Mouse (Mus musculus) right cerebral cortex, postnatal 36 days (tissue): ENCODE measurements around the gene Ost4.
A peak's percentile ranks its signal among the peaks of the same experiment; 100 is the strongest.

Experiments used
- DNase-seq, 2 experiments: peaks; one replicate each; pipeline ENCODE4 v3.0.0; 2022; ENCODE audit warnings: low spot score in 2 of 2, mixed read lengths in 1 of 2

Gene Ost4

DNA sequence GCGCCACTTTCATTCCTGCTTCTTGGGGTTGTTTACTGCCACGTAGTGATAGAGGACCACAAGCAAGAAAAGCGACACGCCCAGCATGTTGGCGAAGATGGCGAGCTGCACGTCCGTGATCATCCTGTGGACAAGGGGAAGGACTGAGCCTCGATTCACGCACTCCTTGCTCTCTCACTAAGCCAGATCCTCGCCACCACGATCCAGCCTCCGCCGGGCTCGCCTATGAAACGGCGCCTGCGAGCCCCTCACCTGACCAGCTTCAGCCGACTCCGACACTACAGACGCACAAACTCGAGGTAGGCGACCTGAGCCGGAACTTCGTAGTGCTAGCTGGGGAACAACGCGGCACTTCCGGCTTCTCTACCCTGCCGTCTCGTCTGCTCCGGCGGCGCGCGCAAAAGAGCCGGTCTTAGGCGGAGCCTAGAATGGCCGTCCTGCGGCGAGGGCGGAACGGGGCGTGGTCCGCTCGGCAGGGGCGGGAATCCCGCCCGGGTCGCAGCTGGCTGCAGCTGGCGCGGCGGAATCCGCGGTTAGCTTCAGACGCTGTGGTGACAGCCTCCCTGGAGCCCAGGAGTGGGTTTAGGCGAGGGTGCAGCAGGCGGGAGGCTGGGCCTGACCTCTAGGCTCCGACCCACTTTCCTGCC, at the start of gene Ost4:
Gene Ost4, minus strand, starts transcription at position 376 of the 647 bp plus-strand sequence.
- DNase-seq = peak; percentile 95

DNA sequence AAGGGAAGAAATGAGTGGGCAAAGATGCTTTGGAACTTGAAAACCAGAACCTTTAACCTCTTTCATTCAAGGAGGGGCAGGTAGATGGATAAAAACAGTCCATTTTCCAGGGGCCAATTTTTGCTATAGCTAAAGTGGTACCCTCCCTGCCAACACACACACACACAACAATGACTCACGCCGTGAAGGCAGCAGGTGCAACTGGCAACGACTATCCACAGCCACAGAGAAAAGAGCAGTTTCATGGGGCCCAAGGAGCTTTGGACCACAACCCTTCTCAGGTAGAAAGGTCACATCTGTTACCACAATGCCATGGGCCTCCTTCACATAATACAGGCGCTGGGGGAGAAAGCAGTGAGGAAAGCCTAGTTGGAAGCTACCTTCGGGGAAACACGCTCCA, 48.2 kb upstream of the Ost4 start:
- no peak for DNase-seq

DNA sequence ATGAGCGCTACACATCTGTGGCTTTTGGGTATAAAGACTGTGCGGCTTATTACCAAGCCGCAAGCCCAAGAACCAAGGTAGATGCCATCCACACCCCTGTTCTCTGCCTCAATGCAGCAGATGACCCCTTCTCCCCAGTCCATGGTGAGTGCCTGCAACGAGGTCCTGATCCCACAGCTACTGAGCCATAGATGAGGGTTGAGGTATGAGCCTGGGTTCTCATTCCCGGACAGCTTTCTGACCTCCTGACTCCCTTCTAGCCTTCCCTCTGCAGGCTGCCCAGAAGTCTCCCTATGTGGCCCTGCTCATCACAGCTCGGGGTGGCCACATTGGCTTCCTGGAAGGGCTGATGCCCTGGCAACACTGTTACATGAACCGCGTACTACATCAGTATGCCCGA, 47.0 kb upstream of the Ost4 start:
- no peak for DNase-seq

DNA sequence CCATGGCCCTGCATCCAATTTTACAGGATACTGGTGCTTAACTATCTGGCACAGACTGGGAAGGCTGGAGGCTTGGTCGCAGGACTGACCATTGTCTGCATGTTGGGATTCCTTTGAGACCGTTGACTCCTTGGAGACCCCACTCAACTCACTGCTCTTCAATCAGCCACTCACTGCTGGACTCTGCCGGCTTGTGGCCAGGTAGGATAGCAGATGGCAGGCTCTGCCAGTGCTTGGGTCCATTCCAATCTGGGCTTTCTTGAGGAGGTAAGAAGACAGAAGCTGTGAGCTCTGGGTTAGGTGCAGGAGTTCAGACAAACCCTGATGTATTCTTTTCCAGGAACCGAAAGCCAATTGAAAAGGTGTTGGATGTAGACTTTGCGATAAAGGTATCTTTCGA, 46.5 kb upstream of the Ost4 start:
- no peak for DNase-seq

DNA sequence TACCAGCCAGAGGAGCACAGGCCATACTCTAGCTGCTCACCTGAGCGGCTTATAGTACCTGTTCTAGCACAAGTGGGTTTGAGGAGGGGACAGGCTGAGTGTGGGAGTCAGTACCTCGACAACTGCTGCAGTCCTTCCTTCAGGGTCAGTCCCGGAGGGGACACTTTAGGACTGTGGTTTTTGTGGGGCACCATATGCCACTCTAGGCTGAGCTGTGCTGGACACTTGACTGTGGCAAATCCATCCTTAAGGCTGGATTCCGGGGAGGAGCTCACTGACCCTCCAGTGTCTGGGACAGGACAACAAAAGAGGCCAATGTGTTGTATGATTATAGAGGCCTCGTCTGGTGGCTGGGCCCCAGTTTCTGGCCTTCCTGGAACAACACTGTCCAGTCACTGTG, 45.0 kb upstream of the Ost4 start:
- DNase-seq = no peak

DNA sequence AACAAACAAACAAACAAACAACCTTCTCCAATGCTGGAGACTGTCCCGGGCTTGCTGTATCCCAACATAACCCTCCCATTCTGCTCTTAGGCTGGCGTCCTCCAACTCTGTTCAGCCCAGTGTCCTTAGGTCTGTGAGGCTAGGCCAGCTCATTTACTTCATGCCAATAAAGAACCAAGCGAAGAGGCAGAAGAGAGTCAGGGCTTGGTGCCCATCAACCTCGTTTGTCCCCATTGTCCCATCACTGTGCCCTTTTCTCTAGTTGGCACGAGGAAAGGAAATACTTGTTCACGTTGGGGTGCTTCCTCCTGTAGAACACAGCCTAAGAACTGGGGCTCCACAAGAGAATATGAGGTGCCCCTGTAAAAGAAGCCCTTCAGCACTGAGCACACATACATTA, 44.1 kb upstream of the Ost4 start:
- no peak for DNase-seq

DNA sequence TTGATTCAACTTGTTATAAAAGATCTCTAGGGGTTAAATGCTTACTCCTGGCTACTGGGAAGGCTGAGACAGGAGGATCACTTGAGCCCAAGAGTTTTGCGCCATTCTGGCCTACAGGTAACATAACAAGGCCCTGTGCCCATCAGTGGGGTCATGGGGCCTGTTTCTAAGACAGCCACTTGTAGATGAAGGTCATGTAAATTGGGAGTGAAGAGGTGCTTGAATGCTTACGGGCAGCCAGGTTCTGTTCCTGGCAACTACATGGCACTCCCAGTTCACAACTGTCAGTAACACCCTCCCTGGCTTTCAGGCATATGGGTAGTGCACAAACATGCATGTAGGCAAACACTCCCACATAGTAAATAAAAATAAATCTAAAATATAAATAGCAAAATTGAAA, 43.3 kb upstream of the Ost4 start:
- DNase-seq = no peak

DNA sequence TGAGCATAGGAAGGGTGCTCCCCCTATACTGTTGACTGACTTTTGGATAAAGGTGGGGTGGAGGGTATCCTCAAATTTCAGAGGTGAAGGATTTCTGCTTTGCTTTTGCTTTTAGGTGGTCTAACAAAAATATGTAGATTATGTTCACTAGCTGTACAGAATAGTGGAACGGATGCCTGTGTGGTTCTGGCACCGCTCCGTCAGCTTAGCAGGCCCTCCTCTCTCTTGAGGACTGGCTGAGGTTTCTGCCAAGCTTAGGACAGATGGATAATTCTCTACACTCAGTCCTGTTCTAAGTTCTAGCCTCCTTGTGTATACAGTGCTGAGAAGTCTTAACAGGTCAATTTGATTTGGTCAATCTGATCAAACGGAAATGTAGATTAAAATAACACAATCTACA, 42.9 kb upstream of the Ost4 start:
- no peak for DNase-seq

DNA sequence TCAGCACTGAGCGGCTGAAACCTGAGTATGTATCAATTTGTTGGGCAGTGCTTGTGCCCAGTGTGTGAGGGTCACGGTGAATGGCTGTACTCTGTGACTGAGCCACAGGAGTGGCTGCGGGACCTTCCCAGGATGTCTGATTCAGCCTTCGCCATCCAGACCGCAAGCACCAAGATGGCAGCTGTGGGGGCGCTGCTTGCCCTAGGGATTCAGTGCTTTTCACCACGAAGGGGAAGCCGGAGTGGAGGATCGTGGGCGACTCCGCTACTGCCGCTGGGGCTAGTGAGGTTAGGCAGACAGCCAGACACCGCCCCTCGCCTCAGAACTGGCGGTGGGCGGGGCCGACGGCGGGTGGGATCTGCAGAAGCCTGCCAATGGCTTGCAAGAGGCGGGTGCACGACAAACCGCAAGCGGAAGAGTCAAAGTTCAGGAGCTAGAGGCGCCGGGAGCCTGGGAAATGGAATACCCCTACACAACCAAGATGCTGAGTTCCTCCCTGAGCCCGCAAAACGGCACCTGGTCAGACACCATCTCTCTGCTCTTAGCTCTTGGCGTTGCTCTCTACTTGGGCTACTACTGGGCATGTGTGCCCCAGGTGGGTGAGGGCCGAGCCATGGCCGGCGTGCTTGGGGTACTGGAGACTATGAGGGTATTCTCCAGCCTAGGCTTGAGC, 42.2 kb upstream of the Ost4 start:
- peak; percentile 89 to 92 for DNase-seq

DNA sequence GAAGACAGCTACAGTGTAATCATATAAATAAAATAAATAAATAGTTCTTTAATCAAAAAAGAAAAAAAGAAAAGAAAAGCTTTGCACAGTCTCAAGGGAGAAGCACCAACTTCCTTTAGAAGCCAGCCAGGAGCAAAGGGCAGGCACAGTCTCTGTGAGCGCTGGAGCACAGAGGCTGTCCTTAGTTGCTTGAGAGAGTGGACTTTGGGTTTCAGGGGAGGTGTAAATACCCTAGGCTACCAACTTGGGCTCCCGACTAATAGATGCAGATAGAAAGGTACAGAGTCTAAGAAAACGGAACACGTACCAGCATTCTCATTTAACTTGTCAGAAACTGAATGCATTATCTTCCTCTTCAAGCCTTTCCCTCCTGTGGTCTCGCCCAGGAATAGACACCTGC, 41.0 kb upstream of the Ost4 start:
- DNase-seq = no peak

DNA sequence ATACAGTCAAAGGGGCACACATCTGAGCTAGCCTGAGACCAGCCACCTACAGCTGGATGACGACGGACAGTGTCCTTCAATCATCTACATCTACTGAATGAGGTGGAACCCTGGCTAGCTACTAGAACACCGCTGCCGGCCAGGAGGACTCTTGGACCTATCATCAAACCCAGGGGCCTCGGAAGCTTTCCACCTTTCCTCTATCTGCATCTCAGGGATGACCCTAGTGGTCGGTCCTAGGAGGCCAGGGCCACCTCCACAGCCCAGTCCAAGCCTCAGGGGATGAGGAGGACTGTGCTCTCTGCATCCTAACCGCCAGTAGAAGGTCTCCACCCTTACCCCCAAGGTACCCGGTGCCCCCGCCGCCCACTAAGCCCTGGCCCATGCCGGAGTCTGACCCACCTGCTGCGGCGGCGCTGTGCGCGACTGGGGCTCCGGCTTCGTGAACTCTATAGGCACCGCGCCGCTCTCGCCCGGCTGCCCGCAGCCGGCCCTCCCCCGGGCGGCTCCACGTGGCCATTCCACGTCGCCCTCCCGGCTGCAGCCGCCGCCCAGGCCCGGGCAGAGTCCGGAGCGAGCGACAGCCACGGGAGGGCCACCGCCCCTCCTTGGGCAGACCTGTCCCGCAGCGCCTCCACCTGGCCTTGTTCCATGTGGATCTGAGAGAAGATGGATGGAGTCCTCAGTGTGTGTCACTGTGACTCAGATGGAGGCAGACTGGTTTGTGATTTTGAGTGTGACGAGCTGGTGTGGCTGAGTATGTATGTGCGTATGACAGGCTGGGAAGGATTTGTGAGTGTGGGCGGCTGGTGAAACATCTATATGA, 37.6 kb upstream of the Ost4 start, which contains the start of gene Cgref1:
Gene Cgref1, minus strand, starts transcription at position 636 of the 826 bp plus-strand sequence.
- peak; percentile 77 to 81 for DNase-seq

DNA sequence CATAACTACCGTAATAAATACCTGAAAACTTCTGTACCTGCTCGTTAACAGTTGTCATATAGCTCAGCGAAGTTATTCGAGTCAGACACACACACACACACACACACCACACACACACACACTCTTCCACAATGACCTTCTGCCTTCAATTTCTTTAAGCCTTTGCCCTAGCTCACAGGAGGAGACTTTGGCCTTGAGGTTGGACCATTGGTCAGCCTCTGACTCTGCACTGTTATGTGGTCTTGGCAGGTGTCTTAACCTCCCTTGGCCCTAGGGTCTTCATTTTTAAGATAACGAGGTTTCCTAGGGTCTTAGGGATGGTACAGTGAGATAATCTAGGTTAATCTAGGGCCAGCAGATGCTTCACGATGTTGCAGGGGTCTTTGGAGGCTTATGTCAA, 36.8 kb upstream of the Ost4 start:
- DNase-seq = no peak

DNA sequence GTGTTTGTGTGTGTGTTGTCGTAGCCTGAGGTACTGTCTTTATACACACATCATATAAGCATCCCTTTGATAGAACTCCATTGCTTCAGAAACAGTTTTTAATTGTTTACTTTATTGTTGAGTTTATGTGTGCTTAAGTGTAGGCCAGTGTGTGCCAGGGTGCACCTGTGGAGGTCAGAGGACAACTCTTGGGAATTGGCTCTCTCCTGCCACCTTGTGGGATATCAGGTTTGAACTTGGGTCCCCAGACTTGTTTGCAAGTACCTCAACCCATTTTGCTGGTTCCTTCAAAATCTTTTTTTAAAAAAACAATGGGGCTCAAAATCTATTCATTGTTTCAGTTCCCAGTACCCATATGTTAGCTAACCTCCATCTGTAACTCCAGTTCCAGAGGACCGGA, 35.4 kb upstream of the Ost4 start:
- DNase-seq = no peak

DNA sequence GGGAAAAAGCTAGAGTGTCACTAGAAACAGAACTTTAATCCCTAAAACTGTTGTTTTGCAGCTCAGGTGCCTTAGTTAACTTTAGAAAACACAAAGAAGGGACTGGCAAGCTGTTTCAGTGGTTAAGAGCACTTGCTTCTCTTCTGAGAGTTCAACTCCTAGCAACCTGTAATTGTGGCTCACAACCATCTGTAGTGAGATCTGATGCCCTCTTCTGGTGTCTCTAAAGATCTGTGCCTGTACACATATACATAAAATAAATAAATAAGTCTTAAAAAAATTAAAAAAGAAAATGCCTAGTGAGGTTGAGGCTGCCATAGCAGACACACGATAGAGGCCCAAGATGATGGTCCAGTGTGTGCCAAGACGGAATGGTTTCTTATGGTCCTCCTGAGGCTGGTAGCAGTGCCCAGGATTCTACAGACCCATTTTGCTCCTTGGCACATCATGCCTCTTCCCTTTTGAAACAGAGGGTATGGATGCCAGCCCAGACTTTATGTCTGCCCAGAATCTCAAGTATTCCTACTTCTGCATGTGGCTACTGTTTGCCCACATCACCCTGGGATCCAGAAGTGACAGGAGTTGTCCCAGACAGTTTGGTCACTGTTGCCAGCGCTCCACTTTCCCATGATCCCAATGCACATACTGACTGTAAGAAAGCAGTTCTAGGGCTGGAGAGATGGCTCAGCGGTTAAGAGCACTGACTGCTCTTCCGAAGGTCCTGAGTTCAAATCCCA, 27.3 kb upstream of the Ost4 start:
- no peak for DNase-seq

DNA sequence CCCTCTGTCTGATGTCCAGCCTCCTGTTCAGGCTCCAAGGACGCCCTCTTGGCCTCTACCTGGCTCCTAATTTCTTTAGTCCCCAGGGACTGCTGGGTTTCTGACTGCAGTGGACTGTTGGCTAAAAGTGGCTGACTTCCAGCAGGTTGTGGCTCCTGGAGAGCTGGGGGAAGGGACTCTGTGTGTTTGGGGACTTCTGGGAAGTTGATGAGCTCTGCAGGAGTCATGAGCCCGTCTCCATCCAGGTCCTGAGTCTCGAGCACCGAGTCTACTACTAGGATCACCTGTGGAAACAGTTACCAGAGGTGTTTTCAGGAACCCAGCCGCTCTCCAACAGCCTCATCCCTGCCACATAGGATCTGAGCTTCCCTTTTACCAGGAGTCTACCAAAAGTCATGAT, 26.1 kb upstream of the Ost4 start:
- no peak for DNase-seq

DNA sequence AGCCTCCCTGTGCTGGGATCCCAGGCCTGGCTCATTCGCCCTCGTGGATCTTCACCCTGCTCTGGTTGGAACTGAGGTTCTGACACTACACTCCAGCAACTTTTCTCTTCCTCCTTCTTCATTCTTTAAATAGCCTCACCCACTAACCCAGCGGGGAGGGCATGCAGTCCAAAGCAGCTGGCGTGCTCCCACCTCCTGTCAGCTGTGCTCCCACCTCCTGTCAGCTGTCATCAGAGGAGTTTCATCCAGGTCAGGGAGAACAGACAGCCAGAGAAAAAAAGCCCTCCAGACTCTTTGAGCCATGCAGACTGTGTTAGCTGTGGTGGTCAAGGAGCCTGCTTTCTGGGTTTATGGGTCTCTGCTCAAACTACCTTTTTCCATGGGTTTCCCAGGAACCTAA, 23.8 kb upstream of the Ost4 start:
- no peak for DNase-seq

DNA sequence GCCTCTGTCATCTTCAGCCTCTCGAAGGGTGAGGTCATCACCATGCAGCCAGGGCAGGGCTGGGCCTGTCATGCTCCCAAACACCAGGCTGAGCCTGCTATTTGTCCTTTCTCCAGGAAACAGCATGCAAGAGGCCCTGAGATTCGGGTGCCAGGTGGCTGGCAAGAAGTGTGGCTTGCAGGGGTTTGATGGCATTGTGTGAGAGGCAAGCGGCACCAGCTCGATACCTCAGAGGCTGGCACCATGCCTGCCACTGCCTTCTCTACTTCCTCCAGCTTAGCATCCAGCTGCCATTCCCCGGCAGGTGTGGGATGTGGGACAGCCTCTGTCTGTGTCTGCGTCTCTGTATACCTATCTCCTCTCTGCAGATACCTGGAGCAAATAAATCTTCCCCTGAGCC, 23.3 kb upstream of the Ost4 start:
- DNase-seq = no peak

DNA sequence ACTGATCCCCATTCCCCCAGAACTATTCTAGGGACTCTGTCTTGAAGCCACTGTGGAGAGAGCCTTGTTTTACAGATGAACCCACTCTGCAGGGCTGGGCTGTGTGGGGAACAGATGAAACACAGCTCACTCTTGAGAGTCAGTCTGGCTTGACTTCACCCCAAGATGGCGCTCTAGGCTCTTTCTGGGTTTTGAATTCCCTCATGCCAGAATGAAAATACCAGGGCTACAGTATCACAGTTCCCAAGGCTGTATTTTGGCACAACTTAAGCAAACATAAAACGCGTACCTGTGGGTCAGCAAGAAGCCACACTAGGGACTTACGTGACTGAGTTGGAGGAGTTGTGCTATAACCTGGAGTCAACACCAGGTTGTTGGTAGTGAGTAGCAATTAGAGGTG, 22.5 kb upstream of the Ost4 start:
- peak in 1 of 2 experiments; percentile 68 for DNase-seq

DNA sequence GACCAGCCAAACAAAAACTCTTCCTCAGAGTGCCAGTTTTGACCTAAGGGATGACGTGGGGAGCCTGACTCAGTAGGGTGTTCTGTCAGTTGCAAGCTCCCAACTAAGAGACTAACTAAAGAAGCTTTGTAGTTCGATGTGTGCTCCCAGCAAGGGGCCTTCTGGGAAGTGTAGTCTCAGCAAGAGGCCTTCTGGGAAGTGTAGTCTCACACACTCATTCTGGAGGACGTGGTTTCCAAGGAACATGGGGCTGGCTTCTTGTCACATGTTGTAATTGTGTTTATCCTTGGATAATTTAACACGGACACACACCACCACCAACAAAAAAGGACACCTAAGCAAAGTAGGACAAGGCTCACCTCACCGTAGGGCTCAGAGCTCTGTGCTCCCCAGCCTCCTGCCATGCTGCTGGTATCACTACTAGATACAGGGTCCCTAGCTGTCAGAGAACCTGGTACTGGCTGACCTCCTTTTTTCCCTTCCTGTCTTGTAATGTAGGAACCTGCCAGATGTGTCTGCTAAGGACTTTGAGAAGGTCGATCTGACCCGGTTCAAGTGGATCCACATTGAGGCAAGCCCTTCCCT, 20.4 kb upstream of the Ost4 start:
- no peak for DNase-seq

DNA sequence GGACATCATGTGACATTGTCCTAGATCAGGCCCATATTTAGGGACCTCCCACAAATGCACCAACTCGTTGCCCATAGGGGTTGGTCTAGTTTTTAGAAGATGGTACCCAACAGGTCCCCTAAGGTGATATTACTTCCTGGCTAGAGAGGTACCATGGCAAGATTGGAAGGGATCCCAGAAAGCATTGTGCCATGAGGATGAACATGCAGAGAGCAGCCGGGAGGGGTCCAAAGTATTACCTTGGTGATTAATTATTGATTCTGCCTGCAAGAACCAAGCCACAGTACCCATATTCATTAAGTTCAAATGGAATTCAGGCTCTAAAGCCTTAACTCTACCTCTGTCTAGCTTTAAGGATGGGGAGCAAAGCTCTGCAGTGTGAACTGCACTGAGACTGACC, 18.5 kb upstream of the Ost4 start:
- DNase-seq = no peak

DNA sequence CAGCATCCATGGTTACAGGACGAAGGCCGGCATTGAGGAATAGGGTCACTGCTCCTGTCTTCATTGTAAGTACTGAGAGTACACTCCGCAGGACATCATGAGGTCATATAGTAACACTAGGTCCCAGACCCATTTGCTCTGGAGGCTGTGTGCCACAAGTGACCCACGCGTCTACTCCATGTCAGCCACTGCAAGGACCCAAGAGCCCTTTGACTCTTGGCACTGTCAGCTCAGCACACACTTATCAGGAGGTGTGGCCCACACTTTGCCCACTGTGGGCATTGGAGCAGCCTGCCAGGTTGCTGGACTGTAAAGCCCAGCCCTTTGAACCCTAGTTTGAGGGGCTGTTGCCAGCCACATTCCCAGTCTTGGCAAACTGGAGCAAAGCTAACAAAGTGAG, 17.6 kb upstream of the Ost4 start:
- no peak for DNase-seq

DNA sequence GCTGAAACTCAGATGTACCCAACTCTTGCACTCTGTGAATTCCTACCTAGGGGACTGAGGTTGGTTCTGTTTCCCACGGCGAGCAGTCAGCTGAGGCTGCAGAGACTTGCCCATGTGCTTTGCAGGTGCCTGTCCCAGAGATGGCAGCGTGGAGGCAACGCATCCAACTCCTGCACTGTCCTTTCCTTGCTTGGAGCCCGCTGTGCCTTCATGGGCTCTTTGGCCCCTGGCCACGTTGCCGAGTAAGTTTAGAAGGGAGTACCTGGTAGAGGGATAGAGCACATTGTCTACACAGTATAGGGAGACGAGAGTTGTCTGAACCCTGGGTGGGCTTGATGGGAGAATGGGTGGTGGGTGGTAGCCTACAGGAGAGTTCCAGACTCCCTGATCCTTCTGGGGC, 17.0 kb upstream of the Ost4 start:
- DNase-seq = no peak
